Mouse (Mus musculus): Measurements from ENCODE around the gene Trmt61a. TPM values are rescaled to one million over a fixed set of nuclear protein-coding genes. Genes with fewer than 3 reads are reported as not detected.

Trmt61a gene
- polyA plus RNA-seq, 1 experiment from 2014 or later, result 10.4 TPM

GRCm38 (mm10) chr12:111663228-111664143, 14.4 kb upstream of the Trmt61a start:
- Histone ChIP-seq H3K4me2 (ENCODE audit: low read depth, low read length) (peak overlapping the region; percentile 8; the same call in 1 of the 2 replicates), H3K9ac (ENCODE audit: low read length) (peak overlapping the region; percentile 41; the same call in 1 of the 2 replicates), H3K9me3 (replicated peaks; ENCODE audit: control insufficient read depth, low read length) (no peaks in the 10 kb centered on the region), H3K4me1 (ENCODE audit: control insufficient read depth, insufficient read depth, low read length) (peaks cover 16% of the 10 kb centered on the region), H3K27me3 (ENCODE audit: control insufficient read depth, insufficient read depth, low read length) (no peaks in the 10 kb centered on the region), H3K27ac (ENCODE audit: low read length) (peak overlapping the region; percentile 92), H3K36me3 (ENCODE audit: control insufficient read depth, insufficient read depth, low read length) (no peaks in the 10 kb centered on the region; the same call in 1 of the 2 replicates), H3K4me3 (replicated peaks; ENCODE audit: low read length) (no peak overlapping the region)
- ATAC-seq (ENCODE audit: insufficient read depth, low FRiP score), result no peak
- 45% methylated on average over 17 of the region's 17 CpGs for WGBS

GRCm38 (mm10) chr12:111664144-111664634, 13.7 kb upstream of the Trmt61a start:
- no peak overlapping the region for H3K4me3 ChIP-seq (replicated peaks; ENCODE audit: low read length)
- H3K36me3 ChIP-seq (ENCODE audit: control insufficient read depth, insufficient read depth, low read length), result no peaks in the 10 kb centered on the region; the same call in 1 of the 2 replicates
- peak overlapping the region; percentile 8; the same call in 1 of the 2 replicates for H3K4me2 ChIP-seq (ENCODE audit: low read depth, low read length)
- WGBS, result 24% methylated on average over 6 of the region's 6 CpGs
- peak; percentile 77 for ATAC-seq (ENCODE audit: insufficient read depth, low FRiP score)
- no peaks in the 10 kb centered on the region for H3K9me3 ChIP-seq (replicated peaks; ENCODE audit: control insufficient read depth, low read length)
- no peaks in the 10 kb centered on the region for H3K27me3 ChIP-seq (ENCODE audit: control insufficient read depth, insufficient read depth, low read length)
- peak overlapping the region; percentile 41; the same call in 1 of the 2 replicates for H3K9ac ChIP-seq (ENCODE audit: low read length)
- H3K27ac ChIP-seq (ENCODE audit: low read length), result peak overlapping the region; percentile 92
- peaks cover 23% of the 10 kb centered on the region for H3K4me1 ChIP-seq (ENCODE audit: control insufficient read depth, insufficient read depth, low read length)

GRCm38 (mm10) chr12:111665041-111665880, 12.6 kb upstream of the Trmt61a start:
- peak overlapping the region; percentile 92 for H3K27ac ChIP-seq (ENCODE audit: low read length)
- H3K4me1 ChIP-seq (ENCODE audit: control insufficient read depth, insufficient read depth, low read length), result peaks cover 33% of the 10 kb centered on the region
- no peaks in the 10 kb centered on the region; the same call in 1 of the 2 replicates for H3K36me3 ChIP-seq (ENCODE audit: control insufficient read depth, insufficient read depth, low read length)
- no peak overlapping the region for H3K4me2 ChIP-seq (ENCODE audit: low read depth, low read length)
- H3K4me3 ChIP-seq (replicated peaks; ENCODE audit: low read length), result no peak overlapping the region
- 75% methylated on average over 13 of the region's 13 CpGs for WGBS
- H3K9me3 ChIP-seq (replicated peaks; ENCODE audit: control insufficient read depth, low read length), result no peaks in the 10 kb centered on the region
- no peak overlapping the region for H3K9ac ChIP-seq (ENCODE audit: low read length)
- ATAC-seq (ENCODE audit: insufficient read depth, low FRiP score), result no peak
- H3K27me3 ChIP-seq (ENCODE audit: control insufficient read depth, insufficient read depth, low read length), result no peaks in the 10 kb centered on the region

GRCm38 (mm10) chr12:111666380-111666779, 11.5 kb upstream of the Trmt61a start:
- Histone ChIP-seq H3K4me2 (ENCODE audit: low read depth, low read length) (no peak overlapping the region), H3K4me1 (ENCODE audit: control insufficient read depth, insufficient read depth, low read length) (peaks cover 43% of the 10 kb centered on the region), H3K36me3 (ENCODE audit: control insufficient read depth, insufficient read depth, low read length) (no peaks in the 10 kb centered on the region; the same call in 1 of the 2 replicates), H3K27ac (ENCODE audit: low read length) (0 out of 2 replicates have a peak overlapping the region, but pooled peaks have one; percentile 7), H3K9ac (ENCODE audit: low read length) (no peak overlapping the region), H3K27me3 (ENCODE audit: control insufficient read depth, insufficient read depth, low read length) (0 out of 2 replicates have a peak, but pooled peaks cover 7% of the 10 kb centered on the region), H3K9me3 (replicated peaks; ENCODE audit: control insufficient read depth, low read length) (no peaks in the 10 kb centered on the region), H3K4me3 (replicated peaks; ENCODE audit: low read length) (no peak overlapping the region)
- ATAC-seq (ENCODE audit: insufficient read depth, low FRiP score), result no peak
- WGBS, result 66% methylated on average over 13 of the region's 13 CpGs

GRCm38 (mm10) chr12:111667421-111667820, 10.5 kb upstream of the Trmt61a start:
- WGBS, result 85% methylated on average over 5 of the region's 5 CpGs
- Histone ChIP-seq H3K36me3 (ENCODE audit: control insufficient read depth, insufficient read depth, low read length) (no peaks in the 10 kb centered on the region), H3K4me1 (ENCODE audit: control insufficient read depth, insufficient read depth, low read length) (peaks cover 43% of the 10 kb centered on the region), H3K27ac (ENCODE audit: low read length) (no peak overlapping the region), H3K9ac (ENCODE audit: low read length) (no peak overlapping the region), H3K27me3 (ENCODE audit: control insufficient read depth, insufficient read depth, low read length) (peaks cover 11% of the 10 kb centered on the region; the same call in 1 of the 2 replicates), H3K4me3 (replicated peaks; ENCODE audit: low read length) (no peak overlapping the region), H3K4me2 (ENCODE audit: low read depth, low read length) (no peak overlapping the region), H3K9me3 (replicated peaks; ENCODE audit: control insufficient read depth, low read length) (no peaks in the 10 kb centered on the region)
- no peak for ATAC-seq (ENCODE audit: insufficient read depth, low FRiP score)

- no peaks in the 10 kb centered on the region for H3K9me3 ChIP-seq (replicated peaks; ENCODE audit: control insufficient read depth, low read length)
- peak overlapping the region; percentile 91 for H3K27ac ChIP-seq (ENCODE audit: low read length)
- peak overlapping the region; percentile 81 for H3K9ac ChIP-seq (ENCODE audit: low read length)
- H3K27me3 ChIP-seq (ENCODE audit: control insufficient read depth, insufficient read depth, low read length), result peaks cover 19% of the 10 kb centered on the region; the same call in 1 of the 2 replicates
- H3K4me1 ChIP-seq (ENCODE audit: control insufficient read depth, insufficient read depth, low read length), result peaks cover 48% of the 10 kb centered on the region
- WGBS, result 3% methylated on average over 8 of the region's 8 CpGs
- H3K4me3 ChIP-seq (replicated peaks; ENCODE audit: low read length), result peak overlapping the region; percentile 64
- ATAC-seq (ENCODE audit: insufficient read depth, low FRiP score), result peak; percentile 64
- H3K36me3 ChIP-seq (ENCODE audit: control insufficient read depth, insufficient read depth, low read length), result no peaks in the 10 kb centered on the region
- peak overlapping the region; percentile 94 for H3K4me2 ChIP-seq (ENCODE audit: low read depth, low read length)
These were observed 9.4 kb upstream of the Trmt61a start for GRCm38 (mm10) chr12:111668457-111668912.

- 55% methylated on average over 23 of the region's 23 CpGs for WGBS
- Histone ChIP-seq H3K27me3 (ENCODE audit: control insufficient read depth, insufficient read depth, low read length) (peaks cover 19% of the 10 kb centered on the region; the same call in 1 of the 2 replicates), H3K9me3 (replicated peaks; ENCODE audit: control insufficient read depth, low read length) (no peaks in the 10 kb centered on the region), H3K4me1 (ENCODE audit: control insufficient read depth, insufficient read depth, low read length) (peaks cover 41% of the 10 kb centered on the region), H3K27ac (ENCODE audit: low read length) (peak overlapping the region; percentile 91), H3K36me3 (ENCODE audit: control insufficient read depth, insufficient read depth, low read length) (no peaks in the 10 kb centered on the region), H3K4me3 (replicated peaks; ENCODE audit: low read length) (peak overlapping the region; percentile 64), H3K9ac (ENCODE audit: low read length) (peak overlapping the region; percentile 81), H3K4me2 (ENCODE audit: low read depth, low read length) (peak overlapping the region; percentile 94)
- peak; percentile 11; the same call in 1 of the 2 replicates for ATAC-seq (ENCODE audit: insufficient read depth, low FRiP score)
These were observed 8.7 kb upstream of the Trmt61a start for GRCm38 (mm10) chr12:111669000-111669788.

GRCm38 (mm10) chr12:111669961-111670360, 7.9 kb upstream of the Trmt61a start:
- Histone ChIP-seq H3K4me3 (replicated peaks; ENCODE audit: low read length) (peak overlapping the region; percentile 64), H3K27ac (ENCODE audit: low read length) (peak overlapping the region; percentile 27), H3K36me3 (ENCODE audit: control insufficient read depth, insufficient read depth, low read length) (no peaks in the 10 kb centered on the region), H3K9ac (ENCODE audit: low read length) (peak overlapping the region; percentile 81; the same call in 1 of the 2 replicates), H3K4me2 (ENCODE audit: low read depth, low read length) (peak overlapping the region; percentile 94), H3K27me3 (ENCODE audit: control insufficient read depth, insufficient read depth, low read length) (peaks cover 19% of the 10 kb centered on the region; the same call in 1 of the 2 replicates), H3K4me1 (ENCODE audit: control insufficient read depth, insufficient read depth, low read length) (peaks cover 34% of the 10 kb centered on the region), H3K9me3 (replicated peaks; ENCODE audit: control insufficient read depth, low read length) (no peaks in the 10 kb centered on the region)
- 59% methylated on average over 8 of the region's 8 CpGs for WGBS
- no peak for ATAC-seq (ENCODE audit: insufficient read depth, low FRiP score)

Measured in stomach, embryonic 16.5 days (tissue).